Mouse (Mus musculus) liver, embryonic 14.5 days (tissue): ENCODE measurements around the gene Tmx4. TPM values are rescaled to one million over a fixed set of nuclear protein-coding genes. Genes with fewer than 3 reads are reported as not detected.

Source experiments
- ATAC-seq: fragments of 200-750 bp; cut with Nextera tagmentation; 2 replicates; pipeline ENCODE4 v1.8.0; 2017; ENCODE audit warnings: moderate number of reproducible peaks, mild to moderate bottlenecking, moderate library complexity; ENCODE audit not compliant: insufficient read depth
- DNase-seq, 3 experiments: peaks; one replicate each; pipeline ENCODE4 v3.0.0-alpha.2; 2012 to 2013; ENCODE audit warnings: low read depth in 3 of 3, low spot score in 3 of 3
- H3K27ac ChIP-seq: fragments of 300-500 bp; sonication (generic); 2 replicates; pipeline ENCODE4 v1.5.1; 2014; ENCODE audit warnings: moderate library complexity, mild to moderate bottlenecking, control low read depth, inconsistent platforms
- H3K27me3 ChIP-seq: fragments of 300-500 bp; sonication (generic); 2 replicates; pipeline ENCODE4 v1.6.1; 2014; ENCODE audit warnings: mild to moderate bottlenecking, low read length, moderate library complexity; ENCODE audit not compliant: control insufficient read depth, insufficient read depth
- H3K36me3 ChIP-seq: fragments of 300-500 bp; sonication (generic); replicated peaks from 2 replicates; pipeline ENCODE4 v1.6.1; 2014; ENCODE audit warnings: low read depth; ENCODE audit not compliant: control insufficient read depth, insufficient read depth
- H3K4me1 ChIP-seq, 2 experiments: fragments of 200-500 bp in 1 of 2; fragments of 300-500 bp in 1 of 2; sonication (generic) in 1 of 2; replicated peaks; 2 replicates each; pipeline ENCODE4 v1.6.1; 2012 to 2014; ENCODE audit warnings: antibody characterized with exemption in 1 of 2, inconsistent platforms in 1 of 2, low read length in 1 of 2; ENCODE audit not compliant: control insufficient read depth in 2 of 2, insufficient read depth in 2 of 2
- H3K4me2 ChIP-seq: fragments of 300-500 bp; sonication (generic); 2 replicates; pipeline ENCODE4 v1.6.1; 2014; ENCODE audit warnings: low read depth, mild to moderate bottlenecking, control low read depth, moderate library complexity
- H3K4me3 ChIP-seq, 2 experiments: fragments of 200-500 bp in 1 of 2; fragments of 300-500 bp in 1 of 2; sonication (generic) in 1 of 2; 2 replicates each; pipeline ENCODE4 v1.5.1; 2012 to 2014; ENCODE audit warnings: low read depth in 2 of 2, low read length in 2 of 2, mild to moderate bottlenecking in 2 of 2, control low read depth in 1 of 2, inconsistent platforms in 1 of 2, moderate library complexity in 1 of 2; ENCODE audit not compliant: insufficient read depth in 1 of 2
- H3K9ac ChIP-seq: fragments of 300-500 bp; sonication (generic); replicated peaks from 2 replicates; pipeline ENCODE4 v1.6.1; 2014; ENCODE audit warnings: mild to moderate bottlenecking, control low read depth, moderate library complexity
- H3K9me3 ChIP-seq: fragments of 300-500 bp; sonication (generic); 2 replicates; pipeline ENCODE4 v1.6.1; 2016; ENCODE audit warnings: low read length, mixed read lengths; ENCODE audit not compliant: control insufficient read depth
- CTCF ChIP-seq: IDR thresholded peaks from 2 replicates; pipeline ENCODE4 v1.5.1; 2016; ENCODE audit warnings: antibody characterized with exemption, low read depth, control low read depth
- EP300 ChIP-seq: IDR thresholded peaks from 2 replicates; pipeline ENCODE4 v1.6.1; 2016; ENCODE audit warnings: antibody characterized with exemption, low read depth
- WGBS: fragments of 180-500 bp; shearing (Covaris S2); extraction: QIAGEN DNeasy Blood & Tissue Kit; methylation state at CpG from one replicate; pipeline ENCODE4 v1.1.7; 2014; ENCODE audit not compliant: insufficient replicate concordance; 5-methylcytosine and 5-hydroxymethylcytosine counted together
- polyA plus RNA-seq, 2 experiments: library from polyadenylated mRNA; depleted of rRNA in 1 of 2; stranded (reverse) in 1 of 2; unstranded in 1 of 2; fragments of >200 nt; fragmentation: Nextera tagmentation in 1 of 2; extraction: Ambion mirVana in 1 of 2; gene quantifications; 2 replicates each; pipeline versions ENCODE4 v1.2.1 to v1.2.3; 2012 to 2014

The Tmx4 gene
- polyA plus RNA-seq, 2 experiments, result 4.6 to 9.6 TPM

- no peak overlapping the region for H3K4me3 ChIP-seq
- no peak overlapping the region for H3K9ac ChIP-seq
- H3K36me3 ChIP-seq, result no peaks in the 10 kb centered on the region
- H3K9me3 ChIP-seq, result no peaks in the 10 kb centered on the region
- no peak for TF ChIP-seq CTCF
- TF ChIP-seq EP300, result no peak
- peaks cover 5 to 8% of the 10 kb centered on the region in 2 experiments for H3K4me1 ChIP-seq
- no peak overlapping the region for H3K27ac ChIP-seq
- no peaks in the 10 kb centered on the region; the same call in 1 of the 2 replicates for H3K27me3 ChIP-seq
- 64% methylated on average over 3 of the region's 3 CpGs for WGBS
- H3K4me2 ChIP-seq, result no peak overlapping the region
- DNase-seq (no peak), ATAC-seq (no peak)
Observed at GRCm38 (mm10) chr2:134648999-134649398, 5.1 kb upstream of the Tmx4 start.

GRCm38 (mm10) chr2:134645752-134646151 is 1.8 kb upstream of the Tmx4 start:
- Histone ChIP-seq H3K36me3 (no peaks in the 10 kb centered on the region), H3K9me3 (no peaks in the 10 kb centered on the region), H3K27ac (no peak overlapping the region), H3K27me3 (no peaks in the 10 kb centered on the region; the same call in 1 of the 2 replicates), H3K4me3 (no peak overlapping the region), H3K4me1 (peaks cover 13% of the 10 kb centered on the region in 2 experiments), H3K9ac (no peak overlapping the region), H3K4me2 (no peak overlapping the region)
- no peak for ATAC-seq
- no peak for TF ChIP-seq EP300
- TF ChIP-seq CTCF, result no peak
- DNase-seq, result no peak
- 28% methylated on average over 3 of the region's 3 CpGs for WGBS

- ATAC-seq (no peak), DNase-seq (no peak)
- no peak overlapping the region for H3K27ac ChIP-seq
- peaks cover 13% of the 10 kb centered on the region in 2 experiments for H3K4me1 ChIP-seq
- H3K9ac ChIP-seq, result no peak overlapping the region
- no peaks in the 10 kb centered on the region for H3K9me3 ChIP-seq
- no peak for TF ChIP-seq EP300
- TF ChIP-seq CTCF, result no peak
- WGBS, result 47% methylated on average over 4 of the region's 4 CpGs
- no peak overlapping the region for H3K4me2 ChIP-seq
- no peak overlapping the region for H3K4me3 ChIP-seq
- no peaks in the 10 kb centered on the region; the same call in 1 of the 2 replicates for H3K27me3 ChIP-seq
- no peaks in the 10 kb centered on the region for H3K36me3 ChIP-seq
Observed at GRCm38 (mm10) chr2:134645166-134645565, 1.2 kb upstream of the Tmx4 start.

- no peaks in the 10 kb centered on the region for H3K36me3 ChIP-seq
- no peaks in the 10 kb centered on the region for H3K9me3 ChIP-seq
- peak overlapping the region in 1 of 2 experiments; percentile 69; a peak in 2 of 4 replicates for H3K4me3 ChIP-seq
- H3K27me3 ChIP-seq, result no peaks in the 10 kb centered on the region; the same call in 1 of the 2 replicates
- TF ChIP-seq EP300 (no peak), CTCF (no peak)
- H3K9ac ChIP-seq, result no peak overlapping the region
- ATAC-seq (no peak), DNase-seq (no peak)
- no peak overlapping the region for H3K27ac ChIP-seq
- peaks cover 13% of the 10 kb centered on the region in 2 experiments for H3K4me1 ChIP-seq
- H3K4me2 ChIP-seq, result peak overlapping the region; percentile 78
- 37% methylated on average over 6 of the region's 6 CpGs for WGBS
Observed at GRCm38 (mm10) chr2:134644301-134644912, 462 bp upstream of the Tmx4 start.

- ATAC-seq (no peak), DNase-seq (no peak)
- Histone ChIP-seq H3K27ac (no peak overlapping the region), H3K9me3 (no peaks in the 10 kb centered on the region), H3K36me3 (no peaks in the 10 kb centered on the region), H3K27me3 (no peaks in the 10 kb centered on the region), H3K4me1 (peaks cover 13% of the 10 kb centered on the region in 2 experiments), H3K9ac (peak overlapping the region; percentile 48), H3K4me2 (peak overlapping the region; percentile 78), H3K4me3 (peak overlapping the region in 1 of 2 experiments; percentile 69; a peak in 3 of 4 replicates)
- no peak for TF ChIP-seq CTCF
- TF ChIP-seq EP300, result no peak
Observed at GRCm38 (mm10) chr2:134642377-134642776, 1.6 kb downstream of the Tmx4 start.
